Mouse (Mus musculus) kidney, adult 2 months (tissue): ENCODE data around the gene Stk4.

Experiments
- CTCF ChIP-seq: fragments of 200-500 bp; conservative IDR thresholded peaks from 2 replicates; pipeline ENCODE4 v1.5.1; 2011; ENCODE audit warnings: low read depth, mild to moderate bottlenecking, control low read depth, low read length, moderate library complexity, mixed read lengths; ENCODE audit not compliant: insufficient read depth, insufficient read length
- POLR2A ChIP-seq: fragments of 200-500 bp; IDR thresholded peaks from one replicate; pipeline ENCODE4 v1.6.1; 2011; ENCODE audit warnings: low read depth, low read length, control low read depth

DNA sequence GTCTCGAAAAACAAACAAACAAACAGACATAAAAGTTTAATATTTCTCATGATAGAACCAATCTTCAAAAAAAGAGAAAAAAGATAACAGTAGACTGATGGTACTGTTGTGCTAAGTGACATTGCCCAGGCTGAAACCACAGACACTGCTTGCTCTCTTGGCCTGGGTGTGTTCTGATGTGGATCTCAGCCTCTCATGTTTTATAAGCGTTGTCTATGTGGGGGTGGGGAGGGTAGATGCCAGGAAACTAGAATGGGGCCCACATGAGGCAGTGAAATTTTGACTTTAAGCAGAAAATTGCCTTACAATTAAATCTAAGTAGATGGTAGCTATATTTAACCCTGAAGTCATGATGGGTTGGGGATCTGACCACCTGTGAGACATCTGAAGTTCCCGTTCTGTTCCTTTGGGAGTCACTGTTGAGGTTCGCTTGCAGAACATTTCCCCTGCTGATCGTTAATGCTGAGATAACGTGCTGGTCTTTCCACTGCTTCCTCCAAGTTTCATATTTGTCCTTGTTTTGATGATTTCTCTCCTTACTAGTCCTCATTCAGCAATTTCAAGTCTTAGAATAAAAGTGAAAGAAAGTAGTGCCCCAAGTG is 17.4 kb downstream of the Stk4 start:
- TF ChIP-seq CTCF: no peak
- no peak for TF ChIP-seq POLR2A
